Mouse (Mus musculus) c-Kit-positive CD71-negative TER-119-negative erythroid progenitor cells, embryonic 14.5 days (primary cell): ENCODE results near the gene Sigmar1.
A peak's percentile ranks its signal among the peaks of the same experiment; 100 is the strongest.
"Not testable (repeated sequence)": the region's sequence is repeated elsewhere in the genome, so short reads cannot be mapped to it uniquely, and the experiment has no call there.

Experiments used
- DNase-seq: peaks from one replicate; pipeline ENCODE4 v3.0.0-alpha.2; 2013; ENCODE audit warnings: low read depth

The Sigmar1 gene

GRCm38 (mm10) chr4:41710229-41710628 is 45.7 kb downstream of the Sigmar1 start:
- no peak for DNase-seq

DNA sequence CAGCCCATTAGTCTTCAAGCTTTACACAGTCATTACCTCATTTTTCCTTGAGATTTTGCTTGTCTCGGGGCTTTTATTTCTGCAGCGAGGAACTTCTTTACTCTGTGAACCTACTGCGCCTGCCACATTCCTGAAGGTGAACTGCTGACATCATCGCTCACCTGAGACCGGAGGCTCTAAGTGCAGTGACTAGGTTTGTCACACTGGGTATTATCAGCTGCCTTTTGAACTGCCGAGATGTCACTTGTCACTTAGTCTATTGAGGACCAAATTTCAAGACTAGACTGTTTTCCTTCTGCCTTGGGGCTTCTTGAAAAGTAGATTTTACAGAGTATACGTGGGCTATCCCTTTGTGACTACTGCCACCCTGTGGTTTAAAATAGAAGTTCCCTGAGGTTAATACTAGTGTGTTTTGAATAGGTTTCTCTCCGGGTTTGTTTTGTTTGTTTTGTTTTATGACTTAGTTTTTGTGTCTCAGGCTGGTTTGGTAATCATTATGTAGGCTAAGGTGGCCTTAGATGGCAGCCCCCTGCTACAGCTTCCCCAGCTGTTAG is 47.7 kb downstream of the Sigmar1 start:
- DNase-seq, result peak; percentile 58

GRCm38 (mm10) chr4:41707011-41707535 is 48.9 kb downstream of the Sigmar1 start:
- peak; percentile 56 for DNase-seq

- DNase-seq, result no peak
Measured at GRCm38 (mm10) chr4:41705922-41706754, 49.8 kb downstream of the Sigmar1 start.

DNA sequence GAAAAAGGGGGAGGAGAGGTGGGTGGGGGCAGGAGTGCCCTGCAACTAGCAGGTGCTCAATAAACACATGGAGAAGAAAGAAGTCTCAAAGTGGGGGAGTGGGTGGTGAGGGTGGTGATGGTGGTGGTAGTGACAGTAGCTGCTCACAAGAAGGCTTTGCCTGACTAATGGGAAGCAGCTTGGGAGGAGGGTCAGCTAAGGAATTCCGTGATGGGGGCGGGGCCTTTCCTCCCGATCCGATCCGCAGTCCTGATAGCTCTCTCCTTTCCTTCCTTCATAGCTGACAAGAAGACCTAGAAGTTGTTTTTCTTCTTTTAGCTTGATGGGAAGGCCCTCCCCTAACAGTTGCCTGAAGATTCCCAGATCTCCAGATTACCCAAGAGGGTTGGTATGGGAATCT is 51.3 kb downstream of the Sigmar1 start:
- DNase-seq, result no peak

- not testable (repeated sequence) for DNase-seq
Measured at GRCm38 (mm10) chr4:41702226-41702625, 53.7 kb downstream of the Sigmar1 start.

DNA sequence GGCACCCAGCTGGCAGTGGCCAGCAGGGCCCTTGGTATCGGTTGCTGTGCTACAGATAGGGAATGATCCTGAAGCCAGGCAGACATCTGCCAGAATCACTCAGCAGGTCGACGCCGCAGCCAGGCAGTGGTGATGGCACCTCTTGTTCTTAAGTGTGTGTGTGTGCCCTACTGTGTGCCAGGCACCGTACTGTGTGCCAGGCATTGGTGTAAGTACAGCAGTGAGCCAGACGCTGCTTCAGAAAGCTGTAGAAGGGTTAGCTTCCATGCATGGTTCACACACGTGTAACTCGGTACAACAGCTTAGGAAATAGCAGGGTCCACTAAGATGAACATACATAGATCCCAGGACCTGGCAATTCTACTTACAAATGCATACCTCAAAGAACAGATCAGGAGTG is 55.7 kb downstream of the Sigmar1 start:
- not testable (repeated sequence) for DNase-seq

DNA sequence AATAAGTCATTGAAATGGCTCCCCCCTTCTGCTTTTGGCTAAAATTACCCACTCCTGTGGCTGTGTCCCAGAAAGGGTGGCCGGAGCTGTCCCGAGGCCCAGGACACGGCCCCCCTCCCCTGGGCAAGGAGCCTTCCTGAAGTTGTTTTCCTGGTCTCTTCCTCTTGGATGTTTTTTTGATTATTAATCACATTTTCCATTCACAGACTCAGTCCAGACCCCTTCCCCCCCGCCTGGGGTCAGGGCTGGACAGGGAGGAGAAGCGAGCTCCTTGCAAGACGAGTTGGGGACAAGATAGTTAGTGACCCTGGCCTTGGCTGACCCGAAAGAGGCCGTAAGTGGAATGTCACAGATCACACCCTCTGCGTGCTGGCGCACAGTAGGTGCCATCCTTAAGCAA is 56.2 kb downstream of the Sigmar1 start, which contains the start of gene Il11ra1:
Il11ra1 (plus strand) TSS at position 207 of the 400 bp plus-strand sequence.
- DNase-seq, result not testable (repeated sequence)

GRCm38 (mm10) chr4:41698421-41699016 is 57.4 kb downstream of the Sigmar1 start:
- DNase-seq, result not testable (repeated sequence)

DNA sequence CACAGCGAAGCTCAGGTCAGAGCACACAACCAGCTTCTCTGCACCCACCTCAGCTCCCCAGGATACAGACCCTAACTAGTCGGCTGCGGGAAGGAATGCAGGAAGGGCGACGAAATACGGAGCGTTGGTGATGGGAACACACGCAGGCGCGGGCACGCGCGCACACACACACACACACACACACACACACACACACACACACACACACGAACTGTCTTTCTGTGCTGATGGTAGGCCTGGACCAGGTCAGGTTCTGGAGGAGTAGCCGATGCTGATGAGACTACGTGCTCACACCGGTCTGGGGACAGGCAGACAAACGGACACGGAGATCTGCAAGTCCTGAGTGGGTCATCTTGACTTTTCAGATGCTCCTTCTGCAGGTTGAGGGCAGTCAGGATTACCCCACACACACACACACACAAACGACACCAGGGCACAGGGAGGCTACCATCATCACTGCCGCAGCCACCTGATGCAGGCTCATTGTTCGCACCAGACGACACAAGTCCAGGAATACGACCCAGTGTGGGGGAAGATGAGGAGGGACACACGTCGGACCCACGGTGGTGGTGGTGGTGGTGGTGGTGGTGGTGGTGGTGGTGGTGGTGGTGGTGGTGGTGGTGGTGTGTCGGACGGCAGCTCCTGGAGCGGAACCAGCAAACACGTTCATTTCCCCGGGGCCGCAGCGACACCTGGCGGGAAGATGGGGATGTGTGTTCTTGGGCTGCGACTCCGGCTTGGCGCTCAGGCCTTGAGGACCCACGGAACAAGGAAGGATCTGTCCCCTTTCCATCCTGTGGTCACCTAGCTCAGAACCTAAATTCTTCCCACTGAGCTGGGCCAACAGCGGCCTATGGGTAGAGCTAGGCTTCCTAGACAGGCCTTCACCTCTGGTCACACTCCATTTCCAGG is 58.8 kb downstream of the Sigmar1 start, which contains the start of gene Cntfr:
Cntfr (minus strand) TSS at position 160 of the 912 bp plus-strand sequence.
- peak; percentile 50 for DNase-seq

DNA sequence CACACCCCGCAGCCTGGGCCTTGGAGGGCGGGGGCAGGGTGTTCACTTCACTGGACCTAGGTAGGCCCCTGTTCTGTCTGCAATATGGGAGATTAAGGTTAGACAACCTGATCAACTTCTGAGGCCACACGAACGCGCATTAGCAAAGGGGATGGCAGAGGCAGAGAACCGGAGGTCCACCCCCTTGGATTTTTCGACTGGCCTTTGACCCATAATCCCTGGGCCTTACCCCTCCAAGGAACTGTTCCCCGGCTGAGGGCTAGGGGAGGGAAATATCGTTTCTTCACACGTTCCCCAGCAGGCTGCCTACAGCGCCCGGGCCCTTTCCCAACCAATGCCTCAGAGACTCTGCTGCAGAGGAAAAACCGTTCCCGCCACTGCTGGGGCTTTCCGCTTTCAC is 59.5 kb downstream of the Sigmar1 start:
- DNase-seq, result not testable (repeated sequence)

GRCm38 (mm10) chr4:41695800-41696199 is 60.2 kb downstream of the Sigmar1 start:
- not testable (repeated sequence) for DNase-seq

- not testable (repeated sequence) for DNase-seq
Measured at GRCm38 (mm10) chr4:41693511-41693910, 62.4 kb downstream of the Sigmar1 start.

DNA sequence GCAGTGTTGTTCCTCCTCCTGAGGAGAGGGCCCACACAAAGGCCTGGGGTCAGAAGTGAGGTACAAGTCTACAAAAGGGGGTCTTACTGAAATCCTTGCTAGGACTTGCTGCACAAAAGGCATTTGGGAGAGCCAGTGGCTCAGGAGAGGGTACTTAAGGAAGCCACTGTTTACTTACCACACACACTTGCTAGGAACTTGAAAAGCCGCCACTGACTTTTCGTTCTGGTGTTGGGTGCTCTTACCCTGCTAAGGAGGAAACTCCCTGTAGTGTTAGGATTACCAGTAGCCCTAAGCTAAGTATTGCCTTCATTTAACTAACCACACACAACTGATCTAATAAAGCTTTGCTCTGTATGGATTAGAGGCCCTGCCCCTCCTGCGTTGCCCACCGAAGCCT is 65.9 kb downstream of the Sigmar1 start:
- not testable (repeated sequence) for DNase-seq

- DNase-seq, result not testable (repeated sequence)
Measured at GRCm38 (mm10) chr4:41688562-41688961, 67.4 kb downstream of the Sigmar1 start.
